Mouse (Mus musculus) cerebellum, adult 2 months (tissue): ENCODE measurements around the gene Serpinh1.

Experiments
- CTCF ChIP-seq: fragments of 200-500 bp; IDR thresholded peaks from 2 replicates; pipeline ENCODE4 v1.5.1; 2011; ENCODE audit warnings: low read depth, mild to moderate bottlenecking, control low read depth, low read length, moderate library complexity, borderline replicate concordance; ENCODE audit not compliant: insufficient read depth
- POLR2A ChIP-seq: fragments of 200-500 bp; IDR thresholded peaks from 2 replicates; pipeline ENCODE4 v1.6.1; 2011; ENCODE audit warnings: low read length, control low read depth, borderline replicate concordance; ENCODE audit not compliant: insufficient read depth

DNA sequence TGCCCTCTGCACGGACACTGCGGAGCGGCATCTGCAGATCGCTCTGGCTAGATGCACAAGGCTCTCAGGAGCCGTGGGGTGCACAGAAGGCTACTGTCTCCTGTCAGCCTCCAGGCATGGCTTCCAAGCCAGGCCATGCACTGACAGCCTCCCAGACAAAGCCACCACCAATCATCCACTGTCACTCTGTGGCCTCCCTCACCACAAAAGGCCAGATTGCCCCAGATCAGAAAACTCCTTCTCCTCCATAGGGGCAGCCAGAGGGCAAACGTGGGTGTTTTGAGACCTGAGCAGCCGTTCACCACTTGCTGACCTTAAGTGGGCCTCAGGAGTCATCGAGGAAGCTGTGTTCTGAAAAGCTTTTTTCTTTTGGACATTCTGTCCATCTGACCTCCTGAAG is 25.8 kb upstream of the Serpinh1 start:
- TF ChIP-seq CTCF (no peak), POLR2A (no peak)
